Mouse (Mus musculus) spleen, postnatal 10 days (tissue): ENCODE data around the gene Gskip.
A peak's percentile ranks its signal among the peaks of the same experiment; 100 is the strongest.

Experiments
- DNase-seq, 2 experiments: peaks; one replicate each; pipeline ENCODE4 v3.0.0; 2021 to 2022; ENCODE audit warnings: low spot score in 2 of 2

The Gskip gene

GRCm38 (mm10) chr12:105683933-105684901, at the start of gene Gskip:
Gene Gskip (plus strand): TSS chr12:105684829.
- peak; percentile 63 to 64 for DNase-seq

DNA sequence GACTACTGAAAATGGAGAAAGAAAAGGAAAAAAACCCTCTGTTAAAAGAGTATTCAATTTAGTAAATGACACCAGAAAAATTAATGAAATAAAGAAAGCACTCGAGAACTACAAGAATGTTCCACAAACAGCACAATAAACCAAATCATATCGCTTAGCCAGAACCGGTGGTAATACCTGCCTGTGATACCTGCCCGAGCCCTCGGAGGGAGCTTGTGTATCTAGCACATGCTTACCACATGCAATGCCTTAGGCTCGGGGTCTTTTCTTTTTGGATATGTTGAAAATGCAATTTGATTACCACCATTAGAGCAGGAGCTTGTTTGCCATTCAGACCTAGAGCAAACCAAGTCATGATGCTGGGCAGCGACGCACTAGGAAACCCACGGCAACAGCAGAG, 48.1 kb upstream of the Gskip start:
- no peak for DNase-seq

GRCm38 (mm10) chr12:105637554-105637953, 47.1 kb upstream of the Gskip start:
- DNase-seq, result no peak

DNA sequence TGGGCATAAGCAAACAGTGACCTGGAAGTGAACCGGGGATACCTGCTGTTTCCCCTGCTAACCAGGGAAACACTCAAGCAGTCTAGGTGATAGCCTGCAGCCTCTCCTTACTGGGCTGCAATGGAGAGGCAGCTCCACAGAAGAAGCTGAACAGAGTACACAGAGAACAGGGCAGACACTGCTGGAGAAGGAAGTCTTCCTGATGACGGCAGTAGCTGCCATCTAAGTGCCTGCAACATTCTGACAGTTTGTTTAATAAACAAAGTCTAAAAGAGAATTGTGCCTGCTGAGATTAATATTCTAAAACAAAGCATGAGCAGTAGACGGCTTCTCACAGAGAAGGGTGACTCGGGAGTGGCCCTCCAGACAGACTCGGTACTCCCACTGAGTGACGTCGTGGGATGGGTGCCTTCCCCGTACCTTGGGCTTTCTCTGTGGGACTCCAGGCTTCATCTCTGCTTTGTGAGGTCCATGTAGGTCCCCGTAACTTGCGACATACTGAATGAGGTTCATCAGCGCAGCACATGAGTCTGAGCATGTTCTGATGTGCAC, 41.8 kb upstream of the Gskip start:
- no peak for DNase-seq

DNA sequence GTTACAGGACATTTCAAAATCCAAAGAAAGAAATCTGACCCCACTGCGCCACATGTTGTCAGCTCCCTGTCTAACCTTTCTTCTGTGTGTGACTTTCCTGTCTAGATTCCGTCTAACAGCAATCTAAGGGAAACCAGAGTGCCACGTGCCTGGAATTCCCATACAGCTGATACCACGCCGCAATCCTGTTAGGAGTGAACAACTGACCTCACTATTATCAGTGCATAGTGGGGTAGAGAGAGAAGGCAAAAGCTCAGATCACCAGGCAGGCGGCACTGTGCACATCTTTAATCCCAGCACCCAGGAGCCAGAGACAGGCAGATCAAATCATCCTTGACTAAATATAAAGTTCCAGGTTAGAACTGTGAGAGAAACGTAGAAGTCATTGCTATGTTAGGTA, 28.8 kb upstream of the Gskip start:
- DNase-seq, result no peak

DNA sequence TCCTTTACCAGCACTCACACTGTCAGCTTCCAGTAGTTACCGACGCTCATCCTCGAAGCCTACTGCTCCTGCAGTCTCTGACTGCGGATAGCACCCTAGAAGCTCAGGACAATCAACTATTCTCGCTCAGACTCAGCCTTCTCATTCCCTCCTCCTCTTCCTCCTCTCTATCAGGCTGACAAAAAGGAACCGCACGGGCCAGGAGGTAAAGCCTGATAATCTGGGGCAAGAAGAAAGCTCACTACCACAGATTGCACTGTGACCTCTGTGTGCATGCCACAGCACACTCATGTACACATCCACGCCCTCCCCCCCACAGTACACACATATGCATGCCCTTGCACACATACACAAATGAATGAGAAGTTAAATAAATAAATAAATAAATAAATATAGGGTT, 8.4 kb upstream of the Gskip start:
- DNase-seq, result no peak

DNA sequence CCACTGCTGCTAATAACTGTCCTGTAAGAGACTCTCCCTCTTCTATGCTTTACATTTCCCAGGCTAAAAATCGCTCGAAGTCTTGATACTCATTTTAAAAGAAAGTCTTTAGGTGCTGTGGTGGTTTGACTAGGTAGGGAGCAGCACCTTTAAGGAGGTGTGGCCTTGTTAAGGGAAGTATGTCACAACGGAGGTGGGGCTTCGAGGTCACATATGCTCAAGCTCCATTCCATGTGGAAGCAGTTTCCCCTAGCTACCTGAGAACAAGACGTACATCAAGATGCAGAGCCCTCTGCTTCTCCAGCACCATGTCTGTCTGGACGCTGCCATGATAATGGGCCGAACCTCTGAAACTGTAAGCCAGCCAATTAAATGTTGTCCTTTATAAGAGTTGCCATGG, 6.4 kb upstream of the Gskip start:
- DNase-seq, result no peak

DNA sequence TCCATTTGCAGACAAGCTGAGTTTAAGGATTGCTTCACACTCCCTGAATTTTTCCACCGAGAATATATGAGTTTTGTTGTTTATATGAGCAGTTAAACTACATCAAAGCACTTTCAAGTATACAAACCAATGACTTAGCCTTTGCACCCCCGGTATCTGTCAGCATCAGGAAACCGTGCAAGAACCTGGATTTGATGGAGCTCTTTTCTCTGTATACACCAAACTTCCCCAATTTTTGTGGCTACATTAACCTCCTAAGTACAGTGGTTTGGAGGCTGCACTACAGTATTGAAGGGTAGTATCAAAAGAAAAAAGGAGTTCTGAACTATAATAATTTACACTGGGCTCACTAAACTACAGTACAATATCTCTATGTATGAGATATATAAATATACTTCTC, 5.9 kb upstream of the Gskip start:
- no peak for DNase-seq

GRCm38 (mm10) chr12:105685001-105685691, 517 bp downstream of the Gskip start, which contains the start of gene Atg2b:
Gene Atg2b (minus strand): TSS chr12:105685211.
- DNase-seq, result peak; percentile 92 to 97

DNA sequence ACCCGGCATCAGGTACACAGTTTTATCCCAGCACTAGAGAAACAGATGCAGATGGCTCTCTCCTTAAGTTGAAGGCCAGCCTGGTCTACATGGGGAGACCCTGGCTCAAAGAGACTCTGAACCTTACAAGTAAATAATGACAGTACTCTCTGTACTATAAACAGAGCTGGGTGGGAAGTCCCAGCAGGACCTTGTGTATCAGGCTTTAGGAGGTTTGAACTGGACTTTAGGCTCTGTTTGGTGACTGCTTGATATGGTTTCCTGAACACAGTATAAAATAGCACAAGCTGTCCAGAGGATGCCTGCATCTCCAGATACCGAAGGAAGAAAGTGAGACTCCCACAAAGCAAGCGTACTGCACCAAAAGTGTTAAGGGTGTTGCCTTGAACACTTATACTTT, 2.2 kb downstream of the Gskip start:
- DNase-seq, result no peak

- no peak for DNase-seq
These were observed 2.8 kb downstream of the Gskip start for GRCm38 (mm10) chr12:105687416-105687815.

- no peak for DNase-seq
These were observed 3.9 kb downstream of the Gskip start for GRCm38 (mm10) chr12:105688546-105688945.

- DNase-seq, result no peak
These were observed 4.8 kb downstream of the Gskip start for GRCm38 (mm10) chr12:105689435-105689834.

DNA sequence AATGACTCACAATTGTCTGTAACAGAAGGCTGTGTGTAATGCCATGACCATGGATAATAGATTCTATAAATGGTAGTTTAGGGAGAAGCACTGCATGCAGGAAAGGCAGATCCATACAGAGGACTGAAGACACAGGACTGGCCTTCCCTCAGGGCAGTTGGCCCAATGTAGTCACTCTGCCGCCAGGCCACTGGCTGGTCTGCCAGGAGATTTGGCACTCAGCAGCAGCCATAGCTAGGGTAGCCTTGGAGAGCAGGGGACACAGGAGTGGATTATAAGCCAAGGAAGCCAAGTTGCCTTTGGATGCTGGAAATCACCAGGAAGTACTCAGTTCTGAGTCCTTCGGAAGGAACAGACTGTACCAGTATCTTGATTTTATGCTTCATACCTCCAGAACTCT, 9.4 kb downstream of the Gskip start:
- no peak for DNase-seq

DNA sequence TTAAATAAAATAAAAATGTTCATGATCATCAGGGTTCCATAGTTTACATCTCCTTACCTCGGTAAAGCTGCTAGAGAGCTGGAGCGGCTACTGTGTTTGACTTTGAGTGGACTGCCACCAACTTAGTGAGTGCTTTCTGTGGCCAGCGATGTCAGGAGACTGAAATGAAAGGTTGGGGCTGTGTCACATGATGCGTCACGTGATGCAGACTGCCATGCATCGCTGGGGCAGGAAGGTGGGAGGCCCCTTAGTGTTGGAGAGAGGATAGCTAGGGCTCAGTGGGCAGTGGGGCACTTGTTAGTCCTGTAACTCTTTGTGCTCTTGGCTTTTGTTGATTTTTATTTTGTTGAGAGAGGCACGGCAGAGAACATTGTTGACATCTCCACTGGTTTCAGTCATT, 11.2 kb downstream of the Gskip start:
- DNase-seq, result no peak

GRCm38 (mm10) chr12:105697104-105697780, 12.6 kb downstream of the Gskip start:
- no peak for DNase-seq

GRCm38 (mm10) chr12:105700433-105700832, 15.8 kb downstream of the Gskip start:
- no peak for DNase-seq

- peak; percentile 69 to 91 for DNase-seq
These were observed 21.3 kb downstream of the Gskip start, which contains the start of gene Ak7 for GRCm38 (mm10) chr12:105705799-105706487. Gene Ak7 (plus strand): TSS chr12:105705976.

DNA sequence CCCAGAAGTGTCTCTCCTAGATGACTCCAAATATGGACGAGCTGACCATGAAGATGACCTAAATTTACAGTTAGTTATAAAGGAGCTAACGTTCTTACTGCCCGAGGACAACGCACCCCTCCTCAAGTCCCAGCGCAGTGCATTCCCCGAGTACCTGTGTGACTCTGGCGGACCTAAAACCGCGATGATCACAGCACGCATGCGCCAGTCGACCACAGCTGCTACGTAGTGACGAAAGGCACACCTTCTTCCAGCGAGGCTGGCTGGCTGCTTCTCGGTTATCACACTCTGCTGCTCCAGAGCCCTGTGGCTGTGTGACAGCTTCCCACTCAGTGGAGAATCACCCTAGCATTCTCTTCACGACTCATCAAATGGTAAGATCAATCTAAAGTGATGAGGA, 34.0 kb downstream of the Gskip start:
- peak in 1 of 2 experiments; percentile 65 for DNase-seq

GRCm38 (mm10) chr12:105720196-105720595, 35.6 kb downstream of the Gskip start:
- DNase-seq, result no peak

DNA sequence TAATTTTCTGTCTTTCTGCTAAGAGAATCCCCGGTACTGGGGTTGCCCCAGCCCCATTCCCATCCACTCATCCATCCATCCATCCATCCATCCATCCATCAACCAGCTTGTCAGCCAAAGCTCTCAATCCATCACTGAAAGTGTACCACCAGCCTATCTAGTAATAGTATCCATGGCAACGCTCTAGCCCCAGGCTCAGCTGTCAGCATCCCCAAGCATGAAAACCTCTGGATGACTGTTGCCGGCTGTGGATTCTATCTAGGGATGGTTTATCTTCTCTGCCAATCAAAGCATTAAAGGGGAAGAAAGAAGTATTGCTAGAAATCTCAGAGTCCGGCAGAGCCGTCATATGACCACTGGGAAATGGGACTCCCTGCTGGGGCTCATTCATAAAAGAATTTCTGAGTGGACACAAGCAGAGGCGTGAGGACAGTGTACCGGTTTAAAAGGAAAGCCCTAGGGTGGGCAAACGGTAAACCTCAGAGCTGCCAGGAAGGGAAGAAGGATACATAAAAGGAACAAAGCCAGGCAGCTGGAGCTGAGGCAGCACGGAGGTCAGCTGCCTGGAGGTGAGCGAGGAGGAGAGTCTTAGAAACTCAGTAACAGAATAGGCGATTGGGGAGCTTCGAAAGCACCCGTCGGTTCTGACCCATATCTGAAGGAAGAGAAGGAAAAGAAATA, 37.0 kb downstream of the Gskip start:
- no peak for DNase-seq
